Mouse (Mus musculus) megakaryocyte, adult 5-6 weeks (primary cell): Measurements from ENCODE around the gene Mef2a. TPM values are rescaled to one million over a fixed set of nuclear protein-coding genes. Genes with fewer than 3 reads are reported as not detected.

Experiments
- ATAC-seq: 2 replicates; pipeline ENCODE4 v1.8.0; 2016; ENCODE audit warnings: mild to moderate bottlenecking, inconsistent platforms; ENCODE audit not compliant: poor library complexity, severe bottlenecking
- total RNA-seq, 2 experiments: library from RNA; stranded (forward) in 1 of 2; stranded (reverse) in 1 of 2; fragments of 153-499, 151-499 nt in 1 of 2; fragments of 221-1000, 200-1000 nt in 1 of 2; gene quantifications; 2 replicates each; pipeline versions ENCODE4 v1.2.3 to v1.2.4; 2015 to 2017

Mef2a gene
- total RNA-seq, 2 experiments from 2014 or later, result 76.5 to 154 TPM

- no peak for ATAC-seq
Measured at GRCm38 (mm10) chr7:67216351-67216750, 156.3 kb downstream of the Mef2a start.

DNA sequence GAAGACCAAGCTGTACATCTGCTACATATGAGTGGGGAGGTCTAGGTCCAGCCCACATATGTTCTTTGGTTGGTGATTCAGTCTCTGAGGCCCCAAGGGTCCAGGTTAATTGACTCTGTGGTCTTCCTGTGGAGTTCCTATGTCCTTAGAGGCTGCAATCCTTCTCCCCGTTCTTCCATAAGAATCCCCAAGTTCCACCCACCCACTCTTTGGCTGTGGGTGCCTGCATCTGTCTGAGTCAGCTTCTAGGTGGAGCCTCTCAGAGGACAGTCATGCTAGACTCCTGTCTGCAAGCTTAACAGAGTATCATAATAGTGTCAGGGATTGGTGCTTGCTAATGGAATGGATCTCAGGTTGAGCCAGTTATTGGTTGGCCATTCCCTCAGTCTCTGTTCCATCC lies 159.1 kb downstream of the Mef2a start:
- ATAC-seq, result no peak

DNA sequence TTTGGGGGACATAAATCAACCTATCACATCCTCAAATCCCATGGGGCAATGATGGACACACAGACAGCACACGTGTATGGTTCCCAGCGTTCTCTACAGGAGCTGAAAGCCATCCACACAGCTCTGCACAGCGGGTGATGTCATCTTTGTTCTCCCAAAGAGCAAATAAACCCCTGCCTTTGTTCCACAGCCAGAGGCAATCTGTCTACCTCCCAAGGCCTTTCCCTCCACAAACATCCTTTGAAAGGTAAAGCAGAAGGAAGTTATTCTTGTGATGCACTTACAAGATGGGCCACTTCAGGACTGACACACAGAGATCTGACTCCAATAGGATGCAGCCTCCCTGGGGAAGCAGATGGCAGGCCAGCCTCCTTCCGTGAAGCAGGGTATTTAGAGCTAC lies 160.7 kb downstream of the Mef2a start:
- ATAC-seq, result no peak

DNA sequence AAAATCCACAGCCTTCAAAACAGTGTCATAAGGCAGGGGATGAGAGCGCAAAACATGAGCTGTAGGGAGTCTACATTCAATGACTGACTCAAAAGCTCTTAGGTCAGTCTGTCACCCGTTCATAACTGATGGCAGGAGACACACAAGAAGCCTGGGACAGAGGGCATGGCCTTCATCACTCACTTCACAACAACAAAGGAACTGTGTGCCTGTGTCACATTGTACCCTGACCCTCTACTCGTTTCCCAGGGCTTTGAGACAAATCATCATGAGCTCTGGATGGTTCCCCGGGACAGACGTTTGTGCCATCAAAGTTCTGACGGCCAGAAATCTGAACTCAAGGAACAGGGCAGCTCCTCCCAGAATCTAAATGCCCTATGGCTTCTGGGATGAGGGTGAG lies 161.3 kb downstream of the Mef2a start:
- no peak for ATAC-seq

DNA sequence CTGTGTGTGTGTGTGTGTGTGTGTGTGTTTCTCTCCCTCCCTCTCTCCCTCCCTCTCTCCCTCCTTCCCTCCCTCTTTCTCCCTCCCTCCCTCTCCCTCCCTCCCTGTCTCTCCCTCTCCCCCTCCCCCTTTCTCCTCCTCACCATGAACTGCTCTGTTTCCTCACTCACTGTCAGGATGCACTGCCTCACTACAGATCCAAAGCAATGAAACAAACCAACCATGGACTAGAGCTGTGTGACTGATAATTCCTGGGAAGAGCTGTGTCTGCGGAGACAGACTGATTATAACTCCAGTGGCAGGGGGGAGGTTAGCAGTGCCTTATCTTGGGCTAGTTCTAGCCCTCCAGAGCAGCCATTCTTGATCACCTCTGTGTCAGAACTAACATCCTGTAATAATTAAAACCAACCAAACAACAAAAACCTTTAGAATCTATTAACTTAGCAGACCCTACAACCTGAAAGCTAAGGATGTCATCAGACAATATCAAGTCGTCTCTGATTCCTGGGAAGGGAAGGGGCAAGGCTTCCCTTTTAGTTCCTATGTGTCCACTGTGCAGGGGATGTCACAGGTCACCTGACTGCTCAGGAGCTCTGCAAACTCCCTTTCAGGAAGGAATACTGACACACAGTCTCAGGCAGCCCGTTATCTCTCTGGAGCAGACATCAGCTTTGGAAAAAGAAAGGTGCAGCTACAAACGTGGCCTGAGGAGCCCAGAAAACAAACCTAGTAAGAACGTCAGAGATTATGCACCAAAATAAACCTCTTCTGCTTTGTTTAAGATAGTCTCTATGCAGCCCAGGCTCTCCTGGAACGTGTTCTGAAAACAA lies 162.4 kb downstream of the Mef2a start:
- ATAC-seq, result no peak

GRCm38 (mm10) chr7:67208317-67208716 lies 164.3 kb downstream of the Mef2a start:
- ATAC-seq, result no peak

DNA sequence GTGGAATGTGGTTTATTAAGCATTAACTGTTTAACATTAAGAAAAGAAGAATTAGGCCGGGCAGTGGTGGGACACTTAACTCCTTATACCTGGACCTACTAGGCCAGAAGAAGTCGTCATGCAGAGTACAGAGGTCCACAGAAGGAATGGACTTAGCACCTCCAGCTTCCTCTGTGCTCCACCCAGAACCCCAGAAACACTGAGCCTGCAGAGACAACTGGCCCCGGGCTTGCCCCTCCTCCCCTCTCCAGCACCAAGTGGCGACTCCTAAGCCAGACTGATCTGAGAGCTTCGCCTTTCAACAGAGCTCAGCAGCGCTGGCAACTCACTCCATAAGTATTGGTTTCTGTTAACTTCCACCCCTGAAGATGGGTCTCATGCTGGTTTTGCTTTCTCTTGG lies 165.0 kb downstream of the Mef2a start:
- ATAC-seq, result no peak

DNA sequence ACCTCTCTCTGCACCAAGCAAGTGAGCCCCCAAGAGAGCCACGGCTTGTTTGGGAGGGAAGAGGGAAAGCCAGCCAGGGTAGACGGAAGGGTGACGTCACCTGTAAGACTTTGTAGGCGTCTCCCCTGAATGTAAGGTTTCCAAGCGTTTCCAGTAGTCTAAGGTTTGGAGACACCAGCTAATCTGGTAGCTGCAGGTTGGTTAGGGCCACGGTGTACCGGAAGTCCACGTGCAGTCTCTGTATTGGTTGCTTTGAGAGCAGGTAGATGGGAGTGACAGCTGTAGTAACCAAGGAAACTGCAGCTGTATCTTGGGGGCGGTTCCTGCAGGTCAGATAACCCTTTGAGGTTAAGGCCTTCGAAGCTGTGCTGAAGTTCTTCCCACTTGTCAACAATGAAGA lies 166.2 kb downstream of the Mef2a start:
- ATAC-seq, result no peak

GRCm38 (mm10) chr7:67205734-67206425 lies 166.8 kb downstream of the Mef2a start:
- ATAC-seq, result no peak

DNA sequence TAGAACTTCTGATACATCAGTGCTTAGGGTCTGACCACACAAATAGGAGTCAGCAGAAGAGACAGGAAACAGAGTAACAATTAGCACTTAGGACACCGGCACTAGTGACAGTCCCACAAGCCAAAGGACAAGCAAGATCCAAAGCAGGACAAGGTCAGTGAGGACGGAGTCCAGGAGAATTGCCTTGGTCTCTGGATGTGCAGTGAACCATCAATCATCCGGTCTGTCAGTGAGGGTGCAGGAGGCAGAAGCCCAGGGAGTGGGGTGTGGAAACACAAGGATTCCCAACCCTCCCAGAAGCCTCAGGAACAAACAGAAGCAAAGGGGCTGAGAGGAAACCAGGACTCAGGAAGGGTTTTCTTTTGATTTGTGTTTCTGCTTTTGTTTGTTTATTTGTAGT lies 169.0 kb downstream of the Mef2a start:
- no peak for ATAC-seq

DNA sequence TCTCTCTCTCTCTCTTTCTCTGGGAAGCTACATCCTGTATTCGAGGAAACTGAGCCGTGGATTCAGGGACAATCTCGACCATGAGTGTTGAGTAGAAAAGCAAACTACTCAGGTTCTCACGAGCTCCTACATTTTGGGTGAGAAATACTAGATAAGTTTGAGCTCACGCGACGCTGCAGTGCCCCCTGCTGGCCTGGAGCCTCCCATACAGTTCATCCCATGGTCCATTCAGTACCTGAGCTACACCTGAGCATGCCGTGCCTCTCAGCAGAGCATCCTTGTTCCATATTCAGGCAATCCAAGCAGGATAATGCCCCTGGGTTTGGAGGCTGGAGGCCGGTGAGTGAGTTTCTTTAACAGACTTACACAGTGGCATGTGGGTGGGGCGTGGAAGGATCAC lies 173.2 kb downstream of the Mef2a start:
- ATAC-seq, result peak; percentile 89

- ATAC-seq, result no peak
Measured at GRCm38 (mm10) chr7:67183786-67184185, 188.9 kb downstream of the Mef2a start.

Other genes starting within 250 kb of the Mef2a start
- gene Lysmd4, start 150.3 kb downstream of the Mef2a start, total RNA-seq (2015), result 2.6 and 2.7 TPM in 2 replicates
- 3.2 and 4.8 TPM in 2 replicates for gene Lysmd4, start 150.3 kb downstream of the Mef2a start, total RNA-seq (2017)